Mouse (Mus musculus): ENCODE results near the gene Col24a1.
"Not testable (repeated sequence)": the region's sequence is repeated elsewhere in the genome, so short reads cannot be mapped to it uniquely, and the experiment has no call there.

Gene Col24a1

DNA sequence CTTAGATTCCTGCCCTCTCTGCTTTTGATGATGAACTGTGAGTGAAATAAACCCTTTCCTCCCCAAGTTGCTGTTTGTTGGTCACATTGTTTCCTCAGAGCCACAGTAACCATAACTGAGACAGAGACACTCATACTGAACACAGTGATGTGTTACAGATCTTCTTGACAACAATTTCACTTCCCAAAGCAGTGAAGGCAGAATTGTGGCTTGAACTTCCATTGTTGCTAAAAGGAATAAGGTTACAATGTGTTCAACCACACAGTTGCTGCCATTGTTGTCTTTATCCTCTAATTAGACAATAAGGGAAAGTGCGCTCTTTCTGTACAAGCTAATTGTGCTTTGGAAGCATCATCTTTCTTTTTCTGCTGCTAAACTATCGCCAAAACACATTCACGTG is 61.7 kb downstream of the Col24a1 start:
- DNase-seq (ENCODE audit: low spot score in 2 of 2) = no peak

DNA sequence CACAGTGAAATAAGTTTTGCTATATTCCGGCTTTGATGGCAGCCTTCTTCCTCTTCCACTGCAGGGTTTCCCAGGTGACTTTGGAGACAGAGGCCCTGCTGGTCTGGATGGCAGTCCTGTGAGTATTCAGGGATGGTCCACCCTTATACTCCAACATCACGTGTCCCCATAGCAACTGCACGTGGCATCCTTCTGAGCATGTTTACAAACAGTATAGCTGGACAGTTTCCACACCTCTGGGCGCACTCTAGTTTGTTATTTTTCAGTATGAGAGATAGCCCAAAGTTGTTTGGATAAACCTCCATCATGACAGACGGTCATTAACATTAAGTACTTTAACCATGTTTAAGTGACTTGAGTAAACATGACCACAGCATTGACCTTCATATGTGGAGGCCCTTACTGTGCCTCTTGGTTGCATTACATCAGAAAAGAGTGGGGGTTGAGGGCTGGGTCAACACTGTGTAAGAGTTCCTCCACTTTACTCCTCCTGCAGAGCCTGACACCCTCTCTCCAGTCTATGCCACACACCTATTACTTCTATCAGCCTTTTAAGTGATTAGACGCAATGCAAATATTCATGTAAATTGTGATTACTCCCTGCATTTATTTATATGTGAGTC is 64.7 kb downstream of the Col24a1 start:
- no peak for DNase-seq (ENCODE audit: low spot score in 2 of 2)

DNA sequence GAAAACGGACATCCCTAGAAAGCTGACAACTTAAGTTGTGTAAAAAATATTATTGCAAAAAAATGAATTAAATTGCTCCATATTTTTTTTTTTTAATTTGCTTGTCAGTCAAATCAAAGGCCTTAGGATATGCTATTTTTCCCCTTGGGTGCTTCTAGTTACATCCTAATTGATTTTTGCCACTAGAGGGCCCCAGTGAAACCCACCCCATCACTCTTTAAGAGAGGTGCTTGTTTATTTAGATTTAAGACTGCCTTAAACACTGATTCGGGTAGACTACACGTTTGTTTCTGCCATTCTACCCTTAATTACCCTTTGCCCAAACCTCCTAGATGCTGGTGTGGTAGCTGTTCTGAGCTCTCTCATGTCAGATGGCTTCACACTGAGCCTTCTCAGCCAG is 73.0 kb downstream of the Col24a1 start:
- DNase-seq (ENCODE audit: low spot score in 2 of 2) = no peak

DNA sequence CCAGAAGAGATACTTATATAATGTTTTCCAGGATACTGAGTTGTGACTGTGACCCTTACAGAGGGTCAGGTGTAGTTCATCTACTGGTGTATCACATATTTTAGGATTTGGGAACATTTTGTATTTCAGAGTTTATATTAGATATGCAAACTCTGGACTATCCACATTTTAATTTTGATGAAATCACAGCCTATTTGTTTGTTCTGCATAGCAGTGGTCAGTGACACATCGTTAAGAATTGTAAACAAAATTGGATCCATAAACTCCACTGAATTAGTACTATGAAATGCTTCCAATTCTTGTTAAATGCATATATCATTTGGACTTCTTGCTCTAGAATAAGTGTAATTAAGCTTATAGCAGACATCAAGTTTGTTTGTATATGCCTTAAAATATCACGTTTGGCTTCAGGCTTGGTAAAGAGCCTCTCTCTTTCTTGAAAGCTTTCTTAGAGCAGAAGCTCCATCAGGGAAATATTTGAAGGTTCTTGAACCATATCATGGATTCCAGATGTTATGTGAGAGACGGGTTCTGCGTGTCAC is 75.0 kb downstream of the Col24a1 start:
- no peak for DNase-seq (ENCODE audit: low spot score in 2 of 2)

DNA sequence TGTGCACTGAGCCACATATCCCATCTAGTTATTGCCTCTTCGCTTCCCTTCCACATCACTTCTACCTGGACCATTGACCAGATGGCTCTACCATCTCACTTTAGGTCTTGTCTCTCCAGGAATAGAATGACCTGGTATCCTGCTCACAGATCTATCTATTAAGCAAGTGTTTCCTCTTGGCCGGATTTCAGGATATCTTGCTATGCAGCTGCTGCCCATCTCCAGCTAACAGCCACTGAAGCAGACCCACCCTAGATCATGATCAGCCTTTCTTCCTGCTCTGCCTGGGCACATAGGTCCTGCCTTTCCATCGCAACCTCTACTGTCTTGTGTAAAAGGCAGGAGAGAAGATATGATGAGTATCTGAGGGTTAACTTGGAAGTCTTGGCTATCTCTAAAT is 84.0 kb downstream of the Col24a1 start:
- no peak for DNase-seq (ENCODE audit: low spot score in 2 of 2)

DNA sequence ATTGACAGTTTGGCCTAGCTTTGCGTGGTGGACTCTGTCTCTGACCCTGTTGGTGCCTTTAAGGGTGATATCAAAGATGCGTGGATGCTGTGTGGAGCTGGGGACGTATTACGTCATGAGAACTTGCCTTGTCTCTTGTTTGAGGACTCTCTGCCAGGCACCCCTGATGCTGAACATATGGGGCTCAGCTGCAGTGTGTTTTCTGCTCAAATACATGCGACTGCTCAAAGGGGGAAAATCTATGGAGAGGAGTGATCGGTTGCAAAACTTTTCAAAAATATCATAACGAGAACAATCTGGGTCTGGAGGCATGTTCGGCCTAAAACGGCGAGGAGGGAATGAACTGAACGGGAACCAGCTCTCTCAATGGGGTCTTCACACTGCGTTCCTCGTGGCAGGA is 90.8 kb downstream of the Col24a1 start:
- DNase-seq (ENCODE audit: low spot score in 2 of 2) = no peak

DNA sequence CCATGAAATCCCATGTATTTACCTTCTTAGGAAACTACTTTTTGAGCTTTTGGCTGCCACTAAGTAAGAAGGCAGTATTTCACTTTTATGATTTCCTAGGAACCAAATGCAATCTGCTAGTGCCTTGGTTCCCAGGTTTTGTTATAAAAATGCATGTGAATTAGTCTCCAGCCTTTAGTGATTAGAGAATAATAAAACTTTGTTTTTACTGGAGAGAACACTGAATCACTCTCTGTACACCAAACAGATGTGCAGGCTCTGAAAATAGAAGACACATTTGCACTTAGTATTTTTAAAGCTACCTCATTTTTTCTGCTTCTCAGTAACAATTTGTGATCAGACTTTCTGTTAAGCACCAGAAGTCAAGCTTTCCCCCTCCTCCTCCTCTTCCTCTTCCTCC is 94.2 kb downstream of the Col24a1 start:
- no peak for DNase-seq (ENCODE audit: low spot score in 2 of 2)

DNA sequence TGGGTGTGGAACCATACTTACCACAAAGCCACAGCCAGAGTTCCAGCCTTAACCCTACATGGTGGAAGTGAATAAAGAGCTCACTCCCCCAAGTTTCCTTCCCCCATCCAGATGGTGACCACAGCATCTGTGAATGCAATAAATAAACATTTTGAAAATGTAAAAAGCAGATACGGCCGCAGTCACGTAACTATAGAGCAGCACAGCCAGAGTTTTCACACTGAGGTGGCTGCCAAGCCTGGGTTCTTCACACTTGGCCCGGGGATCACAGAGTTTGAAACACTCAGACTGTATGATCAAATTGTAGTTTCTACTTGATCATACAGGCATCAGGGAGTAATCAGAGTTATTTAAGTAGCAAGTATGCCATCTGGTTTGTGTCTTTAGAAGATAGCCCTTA is 98.4 kb downstream of the Col24a1 start:
- no peak for DNase-seq (ENCODE audit: low spot score in 2 of 2)

DNA sequence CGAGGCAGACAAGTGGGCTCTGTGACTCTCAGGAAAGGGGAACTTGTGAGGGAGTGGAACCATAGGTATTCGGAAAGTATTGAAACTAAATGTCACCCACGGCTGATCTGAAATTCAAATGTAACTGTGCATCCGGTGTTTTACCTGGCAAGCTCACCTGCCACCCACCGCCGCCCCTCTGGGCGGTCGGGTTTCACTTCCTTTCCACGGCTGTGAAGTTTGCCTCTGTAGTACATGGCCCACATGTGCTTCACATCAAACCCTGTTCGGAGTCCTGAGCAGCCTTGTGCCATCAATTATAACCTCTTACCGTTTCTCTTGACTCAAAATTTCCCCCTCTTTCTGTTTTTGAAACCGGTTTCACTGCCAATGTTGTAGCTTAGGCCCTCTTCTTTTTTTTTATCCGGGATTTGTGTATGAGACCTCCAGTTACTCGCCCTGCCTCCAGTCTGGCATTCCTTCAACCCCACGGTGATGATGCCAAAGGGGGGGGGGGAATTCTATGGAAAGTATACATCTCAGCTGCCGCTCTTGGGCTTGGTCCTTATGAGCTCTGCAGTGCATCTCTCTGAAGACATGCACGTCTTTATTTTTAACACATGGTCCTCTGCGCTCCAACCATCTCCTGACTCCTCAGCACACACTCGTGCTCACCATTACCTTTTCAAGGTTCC is 99.9 kb downstream of the Col24a1 start:
- DNase-seq (ENCODE audit: low spot score in 2 of 2) = no peak

DNA sequence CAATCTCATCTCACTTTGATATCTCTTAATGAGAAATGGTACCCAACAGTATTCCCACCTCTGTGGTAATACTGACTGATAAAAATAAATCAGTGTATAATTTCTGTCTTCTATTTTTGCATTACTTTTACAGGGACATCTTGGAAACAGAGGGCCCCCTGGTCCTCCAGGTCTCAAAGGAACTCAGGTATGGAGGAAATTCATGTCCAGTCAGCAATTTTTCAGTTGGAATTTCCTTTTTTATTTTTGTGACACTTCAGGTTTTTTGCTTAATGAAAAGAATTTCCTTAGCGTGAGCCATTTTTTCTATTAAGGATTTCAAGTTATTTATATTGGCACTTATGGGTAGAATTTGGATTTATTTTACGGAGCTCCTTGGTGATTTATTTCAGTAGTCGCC is 106.9 kb downstream of the Col24a1 start:
- no peak for DNase-seq (ENCODE audit: low spot score in 2 of 2)

DNA sequence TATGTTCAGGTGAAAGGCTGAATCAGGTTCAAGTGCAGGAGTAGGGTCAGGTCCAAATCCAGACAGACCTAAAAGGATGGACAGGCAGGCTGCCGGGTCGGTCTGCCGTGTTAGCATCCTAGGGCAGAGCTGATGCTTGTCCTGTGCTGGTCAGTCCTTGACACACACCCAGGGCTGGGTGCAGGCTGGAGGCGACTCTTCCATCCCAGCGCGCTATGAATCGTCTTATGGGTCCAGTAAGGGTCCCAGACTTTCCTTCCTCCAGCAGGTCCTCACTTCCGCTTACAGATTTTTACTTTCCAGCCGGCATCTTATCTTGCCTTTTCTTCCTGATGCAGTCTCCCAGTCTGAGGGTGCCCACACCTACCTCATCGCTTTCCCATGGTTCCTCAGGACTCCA is 110.0 kb downstream of the Col24a1 start:
- DNase-seq (ENCODE audit: low spot score in 2 of 2) = no peak

DNA sequence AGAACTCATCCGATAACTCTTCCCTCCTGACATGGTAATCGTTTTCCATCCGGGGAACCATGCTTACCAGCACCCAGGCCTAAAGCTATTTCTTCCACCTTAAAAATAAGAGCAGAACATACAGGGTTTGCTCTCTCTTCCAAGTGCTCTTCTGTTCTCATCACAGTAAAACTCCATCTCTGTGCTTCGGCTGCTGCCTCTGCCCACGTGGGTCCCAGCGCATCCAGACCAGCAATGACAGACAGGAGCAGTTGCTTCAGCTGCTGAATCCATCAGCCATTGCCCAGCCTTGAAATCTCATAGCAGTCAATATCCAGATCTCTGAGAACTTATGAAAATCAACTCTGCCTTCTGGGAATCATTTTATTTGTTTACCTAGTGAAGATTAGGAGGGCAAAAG is 110.7 kb downstream of the Col24a1 start:
- DNase-seq (ENCODE audit: low spot score in 2 of 2) = no peak

DNA sequence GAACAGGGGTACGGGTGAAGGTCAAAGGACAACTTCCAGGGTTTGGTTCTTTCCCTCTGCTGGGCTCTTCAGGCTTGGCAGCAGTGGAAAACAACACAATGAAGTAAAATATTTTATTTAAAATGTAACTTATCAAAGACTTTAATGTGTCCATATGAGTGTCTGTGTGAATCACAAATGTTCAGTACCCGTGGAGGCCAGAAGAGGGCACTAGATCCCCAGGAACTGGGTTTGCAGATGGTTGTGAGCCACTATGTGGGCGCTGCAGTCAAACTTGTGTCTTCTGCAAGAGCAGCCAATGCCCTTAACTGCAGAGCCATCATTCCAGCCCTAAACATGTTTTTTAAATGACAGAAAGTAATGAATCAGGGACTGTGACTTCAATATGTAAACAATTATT is 115.8 kb downstream of the Col24a1 start:
- DNase-seq (ENCODE audit: low spot score in 2 of 2) = peak in 1 of 2 experiments; percentile 7

DNA sequence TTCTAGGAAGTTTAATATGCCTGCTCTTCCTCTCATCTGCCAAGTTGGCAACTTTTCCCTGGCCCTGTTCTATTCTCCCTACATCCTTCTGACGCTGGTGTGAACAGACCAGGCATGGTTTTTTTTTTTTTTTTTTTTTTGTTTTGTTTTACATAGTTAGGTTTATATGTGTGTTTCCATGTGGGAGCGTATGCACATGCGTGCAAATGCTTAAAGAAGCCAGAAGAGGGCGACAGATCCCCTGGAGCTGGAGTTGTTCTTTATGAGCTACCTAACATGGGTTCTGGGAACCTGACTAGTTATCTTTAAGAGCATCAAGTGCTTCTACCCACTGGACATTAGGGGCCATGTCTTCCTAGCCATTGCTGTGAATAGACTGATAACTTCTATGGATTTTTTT is 119.9 kb downstream of the Col24a1 start:
- no peak for DNase-seq (ENCODE audit: low spot score in 2 of 2)

DNA sequence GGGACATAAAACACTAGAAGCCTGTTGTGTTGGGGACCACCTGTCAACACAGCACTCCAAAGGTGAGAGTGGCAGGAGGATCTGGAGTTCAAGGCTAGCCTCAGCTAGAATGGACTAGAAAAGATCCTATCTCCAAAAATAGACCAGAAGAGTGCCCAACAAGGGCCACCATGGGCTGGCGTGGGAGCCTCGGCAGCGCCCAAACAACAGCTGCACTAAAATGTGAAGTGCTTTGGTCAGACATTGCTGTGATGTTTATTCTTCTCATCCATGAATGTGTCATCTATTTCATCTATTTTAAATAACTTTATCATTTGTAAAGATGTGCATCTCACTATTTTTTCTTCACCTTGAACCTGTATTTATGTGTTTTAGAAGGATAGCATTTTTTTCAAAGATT is 122.1 kb downstream of the Col24a1 start:
- DNase-seq (ENCODE audit: low spot score in 2 of 2) = no peak

DNA sequence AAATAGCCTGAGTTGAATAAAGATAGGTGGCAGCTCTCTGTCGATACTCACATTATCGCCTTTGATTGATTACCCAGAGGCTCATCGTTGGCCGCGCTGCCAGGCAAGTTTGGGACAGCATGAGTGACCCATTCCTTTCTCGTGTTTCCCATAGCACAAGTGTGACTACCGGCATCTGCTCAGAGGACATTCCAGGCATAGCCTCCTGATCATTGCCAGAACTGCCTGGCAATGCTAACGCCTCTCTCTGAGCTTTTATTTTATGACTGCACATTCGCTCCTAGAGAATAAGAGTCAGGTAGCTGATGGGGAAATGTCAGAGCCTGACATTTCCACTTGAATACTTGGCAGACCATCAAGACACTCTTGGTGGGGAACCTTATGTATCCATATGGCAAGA is 125.5 kb downstream of the Col24a1 start:
- DNase-seq (ENCODE audit: low spot score in 2 of 2) = no peak

DNA sequence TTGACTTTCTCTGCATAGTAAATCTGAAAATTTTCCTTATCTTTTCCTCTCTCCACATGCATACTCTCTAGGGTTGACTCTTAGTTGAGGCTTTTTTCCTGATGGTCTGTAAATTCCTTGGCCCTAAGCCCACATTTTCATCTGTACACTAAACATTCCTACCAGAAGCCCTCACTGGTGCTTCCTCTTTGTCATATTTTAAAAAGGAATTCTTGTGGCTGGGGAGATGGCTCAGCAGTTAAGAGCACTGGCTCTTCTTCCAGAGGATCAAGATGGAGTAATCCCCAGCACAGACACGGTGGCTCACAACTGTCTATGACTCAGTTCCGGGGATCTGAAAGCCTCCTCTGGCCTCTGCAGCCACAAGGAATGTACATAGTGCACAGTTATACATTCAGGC is 128.1 kb downstream of the Col24a1 start:
- DNase-seq (ENCODE audit: low spot score in 2 of 2) = no peak

DNA sequence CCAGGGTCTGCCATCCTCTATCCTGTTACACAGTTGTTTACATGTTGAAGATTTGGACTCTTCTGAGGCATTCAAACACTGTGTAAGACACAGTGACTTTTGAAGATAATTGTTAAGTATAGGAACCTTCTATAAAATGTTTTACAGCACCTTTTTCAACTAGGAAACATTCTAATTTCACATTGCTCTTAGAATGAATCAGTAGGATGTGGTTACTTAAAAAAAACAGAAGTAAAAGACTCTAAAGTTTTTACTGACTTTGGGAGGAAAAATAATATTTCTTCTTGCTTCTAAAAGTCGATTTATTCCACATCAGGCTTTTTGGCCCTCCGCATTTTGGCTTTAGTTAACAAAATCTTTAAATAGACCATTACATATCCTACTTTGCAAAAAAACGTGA is 129.8 kb downstream of the Col24a1 start:
- DNase-seq (ENCODE audit: low spot score in 2 of 2) = no peak

DNA sequence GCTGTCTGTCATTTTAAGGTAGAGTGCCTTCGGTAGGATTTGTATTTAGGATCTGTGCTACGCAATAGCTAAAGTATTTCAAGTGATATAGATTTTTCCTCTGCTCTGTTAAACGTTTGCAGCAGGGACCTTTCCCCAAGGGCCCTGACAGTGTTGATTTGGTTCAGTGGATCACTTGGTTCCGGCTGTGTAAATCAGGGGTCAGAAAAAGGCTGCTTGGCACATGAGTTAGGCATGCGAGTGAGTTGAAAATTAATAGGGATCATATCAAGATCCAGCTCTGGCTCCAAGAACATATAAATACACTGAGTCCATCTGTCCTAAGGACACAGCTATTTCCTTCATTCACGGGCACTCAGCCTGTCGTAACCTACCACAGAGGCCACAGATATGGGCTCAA is 146.1 kb downstream of the Col24a1 start:
- no peak for DNase-seq (ENCODE audit: low spot score in 2 of 2)

DNA sequence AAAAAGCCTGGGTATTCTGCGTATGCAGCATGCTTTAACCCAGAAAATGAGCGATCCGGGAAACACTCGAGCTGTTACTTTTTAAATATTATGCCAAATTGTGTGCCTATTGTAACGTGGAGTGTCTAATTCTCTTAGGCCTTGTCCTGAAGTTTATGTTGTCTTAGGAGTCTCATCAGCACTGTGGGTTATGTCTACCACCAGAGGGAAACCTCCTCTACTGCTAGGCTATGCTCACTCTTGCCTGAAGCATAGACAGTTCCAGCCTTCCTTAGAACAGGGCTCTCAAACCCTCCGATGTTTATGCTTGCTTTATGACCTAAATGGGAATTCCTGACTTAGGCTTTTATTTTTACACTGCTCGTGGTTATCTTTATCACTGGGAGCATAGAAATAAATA is 146.8 kb downstream of the Col24a1 start:
- no peak for DNase-seq (ENCODE audit: low spot score in 2 of 2)

DNA sequence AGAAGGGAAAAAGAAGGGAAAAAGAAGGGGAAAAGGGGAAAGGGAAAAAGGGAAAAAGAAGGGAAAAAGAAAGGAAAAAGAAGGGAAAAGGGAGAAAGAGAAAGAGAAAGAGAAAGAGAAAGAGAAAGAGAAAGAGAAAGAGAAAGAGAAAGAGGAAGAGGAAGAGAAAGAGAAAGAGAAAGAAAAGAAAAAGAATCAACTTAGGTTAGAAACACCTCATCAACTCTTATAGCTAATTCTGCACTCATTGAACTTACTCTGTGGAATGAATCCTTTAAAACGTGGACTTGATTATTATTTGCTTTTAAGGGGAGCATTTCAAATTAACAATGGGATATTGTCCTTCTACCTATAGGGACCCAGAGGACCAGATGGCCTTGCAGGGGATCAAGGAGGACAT is 148.7 kb downstream of the Col24a1 start:
- no peak for DNase-seq (ENCODE audit: low spot score in 2 of 2)

DNA sequence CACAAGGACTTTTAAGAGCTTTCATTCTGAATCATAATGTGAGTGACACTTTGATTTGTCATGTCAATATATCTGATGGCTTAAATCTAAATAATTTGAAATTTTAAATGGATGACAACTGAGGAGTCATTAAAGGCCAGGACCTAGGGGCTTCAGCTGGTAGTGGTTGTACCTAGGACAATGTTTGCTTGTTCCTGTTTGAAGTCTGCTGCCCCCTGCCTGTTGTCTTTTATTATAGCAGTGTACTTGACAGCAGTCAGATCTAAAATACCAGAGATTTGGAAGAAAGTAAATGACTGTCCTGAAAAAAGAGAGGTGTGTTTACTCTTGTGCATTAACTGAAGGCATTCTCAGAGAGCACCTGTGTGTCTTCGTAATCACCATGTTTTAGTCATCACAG is 150.0 kb downstream of the Col24a1 start:
- peak in 1 of 2 experiments; percentile 14 for DNase-seq (ENCODE audit: low spot score in 2 of 2)

DNA sequence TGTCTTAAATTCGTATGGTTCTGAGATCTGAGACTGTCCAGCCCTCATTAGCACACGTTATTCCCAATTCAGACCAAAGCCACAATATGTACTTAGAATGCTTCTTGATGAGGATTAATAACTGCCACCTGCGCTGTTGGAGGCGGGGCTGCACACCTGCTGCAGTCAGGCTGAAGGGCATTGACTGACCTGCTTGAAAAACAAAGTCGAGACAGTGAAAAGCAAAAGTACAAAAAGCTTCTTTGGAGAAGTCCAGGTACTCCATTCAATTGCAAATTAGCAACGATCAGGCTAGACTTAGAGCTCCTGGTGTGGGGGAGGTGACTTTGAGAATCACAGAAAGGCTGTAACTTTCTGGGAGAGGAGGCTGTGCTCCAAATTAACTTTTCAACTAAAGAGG is 150.9 kb downstream of the Col24a1 start:
- not testable (repeated sequence) for DNase-seq (ENCODE audit: low spot score in 2 of 2)

DNA sequence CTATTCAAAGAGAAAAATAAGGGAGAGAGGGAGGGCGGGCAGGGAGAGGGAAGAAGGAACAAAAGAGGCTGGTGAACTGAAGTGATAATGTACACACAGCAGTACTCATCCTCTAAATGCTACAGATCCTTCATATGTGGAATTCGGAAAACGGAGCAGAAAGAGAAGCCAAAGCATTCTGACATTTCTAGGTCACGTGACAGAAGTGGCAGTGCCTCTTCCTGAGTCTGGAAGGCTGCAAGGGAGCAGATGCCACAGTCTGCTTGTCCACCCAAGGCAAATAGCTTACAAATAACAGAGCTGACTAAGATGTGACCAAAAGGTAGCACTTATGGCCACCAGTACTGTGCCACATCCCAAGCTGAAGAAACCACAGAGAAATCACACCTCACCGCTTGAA is 164.8 kb downstream of the Col24a1 start:
- DNase-seq (ENCODE audit: low spot score in 2 of 2) = no peak

Measured in cerebellum, postnatal 4 days (tissue).